Mouse (Mus musculus) liver, embryonic 18 days (tissue): ENCODE results near the gene Gipc3. TPM values are rescaled to one million over a fixed set of nuclear protein-coding genes. Genes with fewer than 3 reads are reported as not detected.

ENCODE experiments used
- polyA plus RNA-seq: library from polyadenylated mRNA; depleted of rRNA; stranded (reverse); fragments of >200 nt; gene quantifications from 2 replicates; pipeline ENCODE4 v1.2.3, GENCODE M21; 2012; rRNA removed

Gene Gipc3
- 0.02 TPM in 2 replicates for polyA plus RNA-seq

GRCm38 (mm10) chr10:81342686-81343505 lies at the start of gene Gipc3:
Gipc3 (minus strand) TSS chr10:81343266.

GRCm38 (mm10) chr10:81392781-81393185 lies 49.7 kb upstream of the Gipc3 start, which contains the start of gene Smim24:
Smim24 (plus strand) TSS chr10:81393051.

GRCm38 (mm10) chr10:81388505-81389055 lies 45.5 kb upstream of the Gipc3 start, which contains the start of gene Gm48552:
Gm48552 (plus strand) TSS chr10:81389005.

GRCm38 (mm10) chr10:81383802-81384604 lies 40.9 kb upstream of the Gipc3 start, which contains the start of the genes Dohh and Gm48551:
Dohh (plus strand) TSS chr10:81384428.
Gm48551 (plus strand) TSS chr10:81384466.

GRCm38 (mm10) chr10:81377793-81378552 lies 34.9 kb upstream of the Gipc3 start, which contains the start of gene Fzr1:
Fzr1 (minus strand) TSS chr10:81378516.

GRCm38 (mm10) chr10:81365672-81366476 lies 22.8 kb upstream of the Gipc3 start, which contains the start of gene 4930404N11Rik:
4930404N11Rik (minus strand) TSS chr10:81365816.

GRCm38 (mm10) chr10:81356991-81357844 lies 14.2 kb upstream of the Gipc3 start, which contains the start of gene Mfsd12:
Mfsd12 (plus strand) TSS chr10:81357491.

GRCm38 (mm10) chr10:81350351-81351063 lies 7.4 kb upstream of the Gipc3 start, which contains the start of gene Hmg20b:
Hmg20b (minus strand) TSS chr10:81350480.

GRCm38 (mm10) chr10:81328386-81328785 lies 14.7 kb downstream of the Gipc3 start, which contains the start of gene Tbxa2r:
Tbxa2r (plus strand) TSS chr10:81328731.

GRCm38 (mm10) chr10:81320550-81321347 lies 22.3 kb downstream of the Gipc3 start, which contains the start of gene Cactin:
Cactin (plus strand) TSS chr10:81321103.

GRCm38 (mm10) chr10:81292554-81293333 lies 50.3 kb downstream of the Gipc3 start, which contains the start of gene Pip5k1c:
Pip5k1c (plus strand) TSS chr10:81292963.

GRCm38 (mm10) chr10:81291511-81292104 lies 51.5 kb downstream of the Gipc3 start, which contains the start of gene Tjp3:
Tjp3 (minus strand) TSS chr10:81291581.

Other genes starting within 250 kb of the Gipc3 start
- 78.1 and 87.6 TPM in 2 replicates for gene Creb3l3, start 244.4 kb downstream of the Gipc3 start, polyA plus RNA-seq
- 48.8 and 50.9 TPM in 2 replicates for gene Map2k2, start 237.4 kb downstream of the Gipc3 start, polyA plus RNA-seq
- 8.5 and 8.6 TPM in 2 replicates for gene Zbtb7a, start 208.0 kb downstream of the Gipc3 start, polyA plus RNA-seq
- gene Pias4, start 175.3 kb downstream of the Gipc3 start, polyA plus RNA-seq, result 10.3 and 12.9 TPM in 2 replicates
- gene Eef2, start 166.6 kb downstream of the Gipc3 start, polyA plus RNA-seq, result 583 and 691 TPM in 2 replicates
- 16.9 and 18.2 TPM in 2 replicates for gene Dapk3, start 160.3 kb downstream of the Gipc3 start, polyA plus RNA-seq
- gene 4930442H23Rik, start 159.4 kb downstream of the Gipc3 start, polyA plus RNA-seq, result not detected in 2 replicates
- not detected in 2 replicates for gene Nmrk2, start 141.2 kb downstream of the Gipc3 start, polyA plus RNA-seq
- gene Atcay, start 112.4 kb downstream of the Gipc3 start, polyA plus RNA-seq, result 0.01 TPM in 1 of 2 replicates, not detected in the other
- 1.9 and 2.1 TPM in 2 replicates for gene Zfr2, start 110.1 kb downstream of the Gipc3 start, polyA plus RNA-seq
- gene Matk, start 90.3 kb downstream of the Gipc3 start, polyA plus RNA-seq, result 1.4 and 1.9 TPM in 2 replicates
- gene Mrpl54, start 76.3 kb downstream of the Gipc3 start, polyA plus RNA-seq, result 44.6 and 45.1 TPM in 2 replicates
- 23.2 and 24.9 TPM in 2 replicates for gene Apba3, start 76.3 kb downstream of the Gipc3 start, polyA plus RNA-seq
- gene Tjp3, start 51.7 kb downstream of the Gipc3 start, polyA plus RNA-seq, result 0.88 and 1.1 TPM in 2 replicates
- gene Pip5k1c, start 50.3 kb downstream of the Gipc3 start, polyA plus RNA-seq, result 10.3 and 11.9 TPM in 2 replicates
- 12.9 and 13.4 TPM in 2 replicates for gene Cactin, start 22.2 kb downstream of the Gipc3 start, polyA plus RNA-seq
- 3.1 and 3.4 TPM in 2 replicates for gene Tbxa2r, start 14.5 kb downstream of the Gipc3 start, polyA plus RNA-seq
- gene Hmg20b, start 7.2 kb upstream of the Gipc3 start, polyA plus RNA-seq, result 24.1 and 27.6 TPM in 2 replicates
- 8.7 and 8.9 TPM in 2 replicates for gene Mfsd12, start 14.2 kb upstream of the Gipc3 start, polyA plus RNA-seq
- 0.39 and 1.0 TPM in 2 replicates for gene 4930404N11Rik, start 22.6 kb upstream of the Gipc3 start, polyA plus RNA-seq
- 54.1 and 61.6 TPM in 2 replicates for gene Fzr1, start 35.2 kb upstream of the Gipc3 start, polyA plus RNA-seq
- 27.6 and 28.9 TPM in 2 replicates for gene Dohh, start 41.2 kb upstream of the Gipc3 start, polyA plus RNA-seq
- gene Gm48551, start 41.2 kb upstream of the Gipc3 start, polyA plus RNA-seq, result 0.58 and 0.75 TPM in 2 replicates
- gene Gm48552, start 45.7 kb upstream of the Gipc3 start, polyA plus RNA-seq, result 0.64 and 0.82 TPM in 2 replicates
- 2.6 and 3.4 TPM in 2 replicates for gene Smim24, start 49.8 kb upstream of the Gipc3 start, polyA plus RNA-seq
- 1.7 and 1.9 TPM in 2 replicates for gene Nfic, start 112.4 kb upstream of the Gipc3 start, polyA plus RNA-seq
- gene Celf5, start 139.4 kb upstream of the Gipc3 start, polyA plus RNA-seq, result 0.02 and 0.06 TPM in 2 replicates
- 65.7 and 83.5 TPM in 2 replicates for gene Ncln, start 153.1 kb upstream of the Gipc3 start, polyA plus RNA-seq
- 5.4 and 5.7 TPM in 2 replicates for gene S1pr4, start 156.9 kb upstream of the Gipc3 start, polyA plus RNA-seq
- 4.0 and 4.2 TPM in 2 replicates for gene Gna15, start 181.0 kb upstream of the Gipc3 start, polyA plus RNA-seq
- 20.3 and 23.1 TPM in 2 replicates for gene Gna11, start 201.9 kb upstream of the Gipc3 start, polyA plus RNA-seq
- 179 and 189 TPM in 2 replicates for gene Aes, start 216.2 kb upstream of the Gipc3 start, polyA plus RNA-seq
- gene Tle2, start 231.3 kb upstream of the Gipc3 start, polyA plus RNA-seq, result 5.9 and 6.8 TPM in 2 replicates